Mouse (Mus musculus) heart, embryonic 13.5 days (tissue): ENCODE measurements around the gene Ncoa5. TPM values are rescaled to one million over a fixed set of nuclear protein-coding genes. Genes with fewer than 3 reads are reported as not detected.

Experiments used
- ATAC-seq: fragments of 200-750 bp; cut with Nextera tagmentation; 2 replicates; pipeline ENCODE4 v1.8.0; 2017; ENCODE audit warnings: moderate TSS enrichment; ENCODE audit not compliant: insufficient number of reproducible peaks, low FRiP score, low TSS enrichment; ENCODE audit errors: extremely low read depth
- H3K27ac ChIP-seq: fragments of 300-500 bp; sonication (generic); replicated peaks from 2 replicates; pipeline ENCODE4 v1.5.1; 2015; ENCODE audit warnings: moderate library complexity, mild to moderate bottlenecking, inconsistent platforms
- H3K27me3 ChIP-seq: fragments of 300-500 bp; sonication (generic); replicated peaks from 2 replicates; pipeline ENCODE4 v1.6.1; 2015; ENCODE audit warnings: mild to moderate bottlenecking, inconsistent platforms
- H3K36me3 ChIP-seq: fragments of 300-500 bp; sonication (generic); 2 replicates; pipeline ENCODE4 v1.6.1; 2015; ENCODE audit warnings: mild to moderate bottlenecking, inconsistent platforms
- H3K4me1 ChIP-seq: fragments of 300-500 bp; sonication (generic); 2 replicates; pipeline ENCODE4 v1.6.1; 2015; ENCODE audit warnings: inconsistent platforms
- H3K4me2 ChIP-seq: fragments of 300-500 bp; sonication (generic); 2 replicates; pipeline ENCODE4 v1.6.1; 2015; ENCODE audit warnings: inconsistent platforms, mild to moderate bottlenecking, moderate library complexity
- H3K4me3 ChIP-seq: fragments of 300-500 bp; sonication (generic); 2 replicates; pipeline ENCODE4 v1.5.1; 2015; ENCODE audit warnings: moderate library complexity, mild to moderate bottlenecking, inconsistent platforms
- H3K9ac ChIP-seq: fragments of 300-500 bp; sonication (generic); 2 replicates; pipeline ENCODE4 v1.6.1; 2015; ENCODE audit warnings: inconsistent platforms, mild to moderate bottlenecking, moderate library complexity
- H3K9me3 ChIP-seq: fragments of 300-500 bp; sonication (generic); 2 replicates; pipeline ENCODE4 v1.6.1; 2016; ENCODE audit warnings: inconsistent platforms
- WGBS: fragments of 180-500 bp; shearing (Covaris S2); methylation state at CpG from one replicate; pipeline ENCODE4 v1.1.7; 2015; ENCODE audit warnings: mixed read lengths; 5-methylcytosine and 5-hydroxymethylcytosine counted together
- polyA plus RNA-seq: library from polyadenylated mRNA; unstranded; fragments of >200 nt; fragmentation: Nextera tagmentation; extraction: Ambion mirVana; gene quantifications from 2 replicates; pipeline ENCODE4 v1.2.1, GENCODE M21; 2015

Ncoa5 gene
- 40.0 and 42.2 TPM in 2 replicates for polyA plus RNA-seq

DNA sequence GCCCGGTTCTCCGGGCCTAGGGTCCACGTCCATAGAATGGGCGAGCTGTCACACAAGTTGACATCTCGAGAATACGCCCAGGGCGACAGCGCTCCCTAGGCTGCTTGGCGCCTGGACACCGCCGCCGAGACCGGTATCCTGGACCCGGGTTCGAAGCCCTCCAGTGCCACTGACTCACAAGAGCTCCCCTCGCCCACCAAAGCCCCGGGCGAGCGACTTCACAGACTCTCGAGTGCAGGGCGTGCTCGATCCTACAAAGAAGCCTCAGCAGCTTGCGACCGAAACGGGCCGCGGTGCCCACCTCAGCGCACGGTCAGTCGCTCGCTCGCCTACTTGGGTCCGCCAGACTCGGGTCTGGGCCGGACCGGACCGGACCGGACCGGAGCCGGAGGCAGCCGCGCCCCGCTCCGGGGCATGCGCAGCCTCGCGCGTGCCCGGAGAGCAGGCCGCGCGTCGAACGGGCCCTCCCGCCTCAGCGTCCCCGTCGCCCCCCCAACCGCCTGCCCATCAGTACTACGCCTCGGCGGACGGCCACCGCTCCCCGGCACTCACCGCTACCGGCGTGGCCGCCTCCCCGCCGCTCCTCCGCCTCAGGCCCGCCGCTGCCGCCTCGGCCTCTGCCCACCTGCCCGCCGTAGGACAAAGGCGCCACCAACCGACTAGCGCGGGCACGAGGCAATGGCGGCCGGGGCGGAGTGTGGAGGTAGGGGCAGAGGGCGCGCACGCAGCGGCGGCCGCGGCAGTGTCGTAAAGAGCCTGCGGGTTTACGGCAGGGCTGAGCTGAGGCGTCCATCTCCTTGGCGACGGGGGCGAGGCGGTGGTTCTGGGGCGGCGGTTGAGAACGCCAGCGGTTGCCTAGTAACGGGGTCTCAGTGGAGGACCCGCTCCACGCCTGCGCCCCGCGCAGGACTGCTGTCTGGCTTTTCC lies at the start of gene Ncoa5:
TSS of gene Ncoa5 (minus strand) at position 737 of the 927 bp plus-strand sequence.
- peak within 1 kb of the TSS; percentile 98 for H3K9ac ChIP-seq
- H3K27ac ChIP-seq = peak within 1 kb of the TSS; percentile 68
- peak within 1 kb of the TSS; percentile 94 for H3K4me3 ChIP-seq
- WGBS = under 1% methylated on average over 95 of the region's 111 CpGs
- peak within 1 kb of the TSS; percentile 86 for H3K4me2 ChIP-seq
- peaks cover 9% of the 10 kb centered on the region; the same call in 1 of the 2 replicates for H3K27me3 ChIP-seq
- peaks cover 25% of the 10 kb centered on the region for H3K4me1 ChIP-seq
- peak; percentile 89 for ATAC-seq
- H3K36me3 ChIP-seq = no peaks in the 10 kb centered on the region
- no peaks in the 10 kb centered on the region for H3K9me3 ChIP-seq

DNA sequence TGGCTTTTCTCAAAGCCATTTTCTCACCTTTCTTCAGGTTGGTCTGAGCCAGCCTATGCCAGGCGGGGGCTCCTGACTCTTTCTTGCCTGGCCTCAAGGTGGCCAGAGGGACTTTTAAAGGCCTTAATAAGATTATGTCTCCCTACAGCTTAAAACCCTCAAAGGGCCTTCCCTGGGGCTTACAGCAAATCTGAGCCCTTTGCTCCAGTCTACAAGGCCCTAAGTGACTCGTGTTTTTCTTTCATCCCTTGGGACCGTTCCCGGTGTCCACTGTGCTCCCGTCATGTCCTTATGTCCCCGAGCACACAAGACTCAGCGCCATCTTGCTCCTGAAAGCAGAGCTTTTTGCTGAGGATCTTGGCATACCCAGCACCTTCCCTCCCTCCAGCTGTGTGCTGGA lies 46.6 kb upstream of the Ncoa5 start:
- Histone ChIP-seq H3K4me3 (no peak overlapping the region), H3K9me3 (no peaks in the 10 kb centered on the region), H3K27ac (no peak overlapping the region), H3K9ac (no peak overlapping the region), H3K27me3 (peaks cover 77% of the 10 kb centered on the region), H3K36me3 (no peaks in the 10 kb centered on the region), H3K4me2 (no peak overlapping the region), H3K4me1 (no peaks in the 10 kb centered on the region)
- no peak for ATAC-seq
- WGBS = 10% methylated on average over 7 of the region's 7 CpGs

DNA sequence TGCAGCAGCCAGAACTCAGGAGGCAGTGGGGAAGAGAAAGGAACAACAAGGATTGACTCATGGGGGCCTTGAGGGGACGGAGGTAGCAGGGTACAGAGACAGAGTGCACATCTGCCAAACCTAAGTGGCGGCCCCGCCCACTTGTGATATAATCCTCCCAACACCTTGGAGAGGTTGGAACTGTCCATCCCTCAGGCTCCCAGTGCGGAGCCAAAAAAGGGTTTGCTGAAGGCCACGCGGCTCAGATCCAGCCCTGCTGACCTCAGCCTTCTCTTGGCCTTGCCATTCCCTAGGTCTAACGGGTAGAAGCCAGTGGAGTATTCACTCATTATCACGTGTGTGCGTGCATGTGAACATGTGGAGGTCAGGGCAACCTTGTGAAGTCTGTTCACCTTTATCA lies 46.0 kb upstream of the Ncoa5 start:
- 19% methylated on average over 9 of the region's 9 CpGs for WGBS
- Histone ChIP-seq H3K4me1 (no peaks in the 10 kb centered on the region), H3K27me3 (peaks cover 77% of the 10 kb centered on the region), H3K9me3 (no peaks in the 10 kb centered on the region), H3K4me2 (no peak overlapping the region), H3K27ac (no peak overlapping the region), H3K4me3 (no peak overlapping the region), H3K36me3 (no peaks in the 10 kb centered on the region), H3K9ac (no peak overlapping the region)
- no peak for ATAC-seq

DNA sequence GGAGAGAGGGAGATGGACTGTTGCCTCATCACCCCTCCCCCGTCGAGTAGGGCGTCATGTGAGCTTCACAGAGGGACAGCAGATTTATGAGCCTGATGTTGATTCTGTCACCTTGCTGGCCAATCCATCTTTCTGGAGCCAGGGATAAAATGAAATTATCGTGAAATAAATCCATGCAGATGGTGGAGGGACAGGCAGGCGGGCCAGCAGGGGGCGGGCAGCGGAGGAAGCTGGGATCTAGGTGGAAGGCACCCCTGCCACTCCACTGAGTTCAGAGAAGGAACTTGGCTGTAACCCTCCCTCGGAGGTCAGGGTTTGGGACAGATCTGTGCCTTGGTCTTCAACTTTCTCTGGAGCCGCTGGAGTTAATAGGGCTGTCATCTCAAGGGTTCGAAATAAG lies 43.9 kb upstream of the Ncoa5 start:
- Histone ChIP-seq H3K4me3 (no peak overlapping the region), H3K9ac (no peak overlapping the region), H3K36me3 (no peaks in the 10 kb centered on the region), H3K4me2 (no peak overlapping the region), H3K27me3 (peaks cover 79% of the 10 kb centered on the region), H3K9me3 (no peaks in the 10 kb centered on the region), H3K4me1 (peaks cover 10% of the 10 kb centered on the region), H3K27ac (no peak overlapping the region)
- ATAC-seq = no peak
- 18% methylated on average over 10 of the region's 10 CpGs for WGBS

DNA sequence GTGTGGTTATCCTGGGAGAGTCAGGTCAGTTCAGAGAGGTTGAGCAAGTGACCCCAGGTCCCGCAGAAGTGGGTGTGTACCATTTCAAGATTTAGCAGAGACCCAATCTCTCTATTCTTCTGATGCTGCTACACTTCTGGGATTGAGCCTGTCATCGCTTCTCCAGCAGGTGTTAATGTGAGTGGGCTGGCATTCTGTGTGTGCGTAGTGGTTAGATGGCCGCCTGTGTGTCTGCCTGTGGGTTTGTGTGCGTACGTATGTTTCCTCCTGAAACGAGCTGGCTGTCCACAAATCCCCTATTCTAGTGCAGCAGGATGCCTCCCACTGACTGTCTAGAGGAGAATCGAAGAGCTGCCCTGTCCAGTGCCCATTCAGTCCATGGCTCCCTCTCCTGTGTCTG lies 43.4 kb upstream of the Ncoa5 start:
- Histone ChIP-seq H3K36me3 (no peaks in the 10 kb centered on the region), H3K27me3 (peaks cover 85% of the 10 kb centered on the region), H3K4me2 (no peak overlapping the region), H3K9ac (no peak overlapping the region), H3K9me3 (no peaks in the 10 kb centered on the region), H3K4me3 (no peak overlapping the region), H3K4me1 (peaks cover 13% of the 10 kb centered on the region), H3K27ac (no peak overlapping the region)
- WGBS = 52% methylated on average over 8 of the region's 8 CpGs
- no peak for ATAC-seq

DNA sequence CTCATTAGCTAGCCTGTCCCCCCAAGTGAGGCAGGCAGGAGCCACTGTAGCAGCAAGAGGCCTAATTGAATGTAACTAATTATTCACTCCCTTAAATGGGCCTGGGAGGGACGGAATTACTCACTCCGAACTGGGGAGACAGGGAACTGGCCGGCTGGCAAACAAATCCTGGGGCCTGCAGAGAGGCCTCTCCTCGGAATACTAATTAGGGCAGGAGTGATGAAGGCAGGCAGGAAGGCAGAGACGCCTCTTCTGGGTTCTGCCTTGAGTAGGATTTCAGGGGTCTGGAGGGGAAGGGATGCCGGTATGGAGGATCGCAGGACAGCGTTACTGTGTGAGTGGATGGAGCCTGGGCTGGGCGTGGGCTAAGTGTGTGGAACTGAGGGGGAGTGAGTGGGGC lies 42.4 kb upstream of the Ncoa5 start:
- Histone ChIP-seq H3K9ac (no peak overlapping the region), H3K4me2 (no peak overlapping the region), H3K9me3 (no peaks in the 10 kb centered on the region), H3K4me1 (peaks cover 13% of the 10 kb centered on the region), H3K4me3 (no peak overlapping the region), H3K27ac (no peak overlapping the region), H3K36me3 (no peaks in the 10 kb centered on the region), H3K27me3 (peaks cover 94% of the 10 kb centered on the region)
- ATAC-seq = no peak
- WGBS = 5% methylated on average over 9 of the region's 9 CpGs

DNA sequence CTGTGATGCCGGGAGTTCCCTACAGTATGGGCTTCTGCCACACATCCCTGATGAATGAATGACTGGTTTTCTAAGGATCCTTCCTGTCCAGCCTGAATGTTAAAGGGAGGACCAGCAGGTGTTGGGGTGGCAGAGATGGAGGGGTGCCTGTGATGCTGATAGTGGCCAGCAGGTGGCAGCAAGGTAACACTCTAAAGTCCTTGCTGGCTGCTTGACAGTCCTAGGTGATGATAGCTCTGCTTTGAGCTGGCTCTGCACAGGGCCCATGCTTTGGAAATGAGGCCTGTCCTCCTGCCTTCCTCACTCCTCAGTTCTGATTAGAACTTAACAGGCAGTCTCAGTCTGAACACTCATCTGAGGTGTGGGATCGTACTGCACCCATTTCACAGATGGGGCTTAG lies 40.3 kb upstream of the Ncoa5 start:
- no peak overlapping the region for H3K27ac ChIP-seq
- no peak overlapping the region for H3K9ac ChIP-seq
- H3K4me2 ChIP-seq = no peak overlapping the region
- WGBS = 32% methylated on average over 2 of the region's 2 CpGs
- no peaks in the 10 kb centered on the region for H3K9me3 ChIP-seq
- peaks cover 16% of the 10 kb centered on the region for H3K4me1 ChIP-seq
- H3K4me3 ChIP-seq = no peak overlapping the region
- H3K36me3 ChIP-seq = no peaks in the 10 kb centered on the region
- H3K27me3 ChIP-seq = peaks cover 95% of the 10 kb centered on the region
- ATAC-seq = no peak

DNA sequence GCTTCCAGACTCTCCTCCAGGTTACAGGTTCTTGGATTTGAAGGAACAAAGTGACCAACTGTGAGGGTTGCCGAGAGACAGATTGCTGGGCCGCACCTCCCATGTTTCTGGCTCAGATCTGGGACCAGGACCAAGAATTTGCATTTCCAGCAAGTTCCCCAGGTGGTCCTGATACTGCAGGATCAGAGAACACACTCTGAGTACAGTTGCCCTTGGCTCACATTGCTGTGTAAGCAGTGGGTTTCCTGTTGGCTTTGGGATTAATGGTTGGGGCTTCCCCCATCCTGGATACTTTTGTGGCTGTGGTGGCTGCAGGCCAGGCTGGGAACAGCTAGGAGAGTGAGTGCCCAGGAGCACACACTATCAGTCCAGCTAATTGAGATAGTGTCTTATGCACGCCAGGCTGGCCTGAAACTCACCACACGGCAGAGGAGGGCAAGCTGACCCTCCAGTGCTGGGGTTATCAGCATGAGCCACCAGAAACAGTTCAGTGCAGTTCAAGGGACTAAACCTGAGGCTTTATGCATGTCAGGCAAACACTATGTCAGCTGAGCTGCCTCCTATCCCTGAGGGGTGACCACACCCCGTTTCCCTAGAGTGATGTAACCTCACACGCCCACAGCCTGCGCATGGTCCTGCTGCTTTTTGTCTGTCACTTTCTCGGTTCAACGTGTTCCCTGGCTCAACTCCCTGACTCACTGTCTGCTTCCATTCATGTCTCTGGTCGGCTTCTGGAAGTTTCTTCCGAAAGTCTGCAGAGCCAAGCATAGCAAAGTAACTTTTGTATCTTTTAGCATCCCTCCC lies 39.6 kb upstream of the Ncoa5 start:
- Histone ChIP-seq H3K4me2 (no peak overlapping the region), H3K36me3 (no peaks in the 10 kb centered on the region), H3K4me1 (peaks cover 16% of the 10 kb centered on the region), H3K4me3 (no peak overlapping the region), H3K27ac (no peak overlapping the region), H3K27me3 (peaks cover 95% of the 10 kb centered on the region), H3K9ac (no peak overlapping the region), H3K9me3 (no peaks in the 10 kb centered on the region)
- 24% methylated on average over 11 of the region's 11 CpGs for WGBS
- no peak for ATAC-seq

DNA sequence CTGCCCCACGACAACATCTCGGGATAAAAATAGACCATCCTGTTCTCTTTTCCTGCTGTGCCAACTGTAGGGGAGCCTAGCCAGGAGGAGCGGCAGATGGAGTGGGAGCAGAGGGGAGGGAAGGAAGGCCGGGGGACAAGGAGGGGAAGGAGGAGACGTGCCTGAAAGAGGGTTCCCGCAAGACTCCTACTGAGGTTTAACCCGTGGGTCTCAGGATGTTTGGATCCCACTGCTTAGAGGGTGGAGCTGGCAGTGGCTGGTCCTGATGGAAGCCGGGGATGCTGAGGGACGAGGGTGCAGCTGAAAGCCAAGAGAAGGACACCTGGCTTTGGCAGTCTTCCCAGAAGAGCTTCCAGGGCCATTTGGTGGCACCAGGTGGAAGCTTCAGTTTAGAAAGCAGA lies 38.7 kb upstream of the Ncoa5 start:
- Histone ChIP-seq H3K27me3 (peaks cover 94% of the 10 kb centered on the region), H3K4me1 (peaks cover 16% of the 10 kb centered on the region), H3K9me3 (no peaks in the 10 kb centered on the region), H3K4me2 (no peak overlapping the region), H3K27ac (no peak overlapping the region), H3K9ac (no peak overlapping the region), H3K4me3 (no peak overlapping the region), H3K36me3 (no peaks in the 10 kb centered on the region)
- 16% methylated on average over 9 of the region's 9 CpGs for WGBS
- no peak for ATAC-seq

DNA sequence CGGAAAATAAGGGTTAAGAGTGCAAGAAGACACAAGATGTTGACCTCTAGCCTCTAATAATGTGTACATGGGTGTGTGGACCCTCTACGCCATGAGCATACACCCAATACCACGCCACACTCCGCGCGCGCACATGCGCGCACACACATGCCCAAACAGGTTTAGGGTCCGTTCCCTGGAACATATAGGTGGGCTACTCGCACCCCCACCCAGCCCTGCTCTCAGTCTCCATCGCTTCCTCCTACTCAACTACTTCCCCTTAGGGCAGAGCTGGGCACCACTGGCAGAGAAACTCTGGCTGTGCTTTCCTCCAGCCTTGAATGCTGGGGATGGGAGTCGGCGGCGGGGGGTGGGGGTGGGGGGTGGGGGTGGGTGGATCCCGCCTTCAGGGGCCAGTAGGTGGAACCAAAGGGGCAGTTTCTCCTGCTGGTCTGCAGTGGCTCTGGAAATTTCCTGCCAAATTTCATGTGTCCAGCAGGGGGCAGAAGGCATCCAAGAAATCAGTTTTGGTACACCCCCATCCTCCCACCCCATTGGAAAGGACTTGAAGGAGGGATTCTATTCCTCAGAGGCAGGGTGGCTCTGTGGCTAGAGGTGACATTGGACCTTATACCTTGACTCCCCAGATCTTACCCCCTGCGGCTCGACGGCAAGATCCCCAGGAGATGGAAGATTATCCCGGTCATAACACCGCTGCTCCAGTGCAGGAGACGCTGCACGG lies 35.6 kb upstream of the Ncoa5 start:
- H3K4me3 ChIP-seq = no peak overlapping the region
- peaks cover 16% of the 10 kb centered on the region for H3K4me1 ChIP-seq
- peak overlapping the region; percentile 13; the same call in 1 of the 2 replicates for H3K4me2 ChIP-seq
- no peaks in the 10 kb centered on the region for H3K9me3 ChIP-seq
- no peak for ATAC-seq
- peaks cover 75% of the 10 kb centered on the region for H3K27me3 ChIP-seq
- H3K9ac ChIP-seq = no peak overlapping the region
- whole genome bisulfite sequencing = 23% methylated on average over 23 of the region's 23 CpGs
- H3K27ac ChIP-seq = no peak overlapping the region
- H3K36me3 ChIP-seq = no peaks in the 10 kb centered on the region

DNA sequence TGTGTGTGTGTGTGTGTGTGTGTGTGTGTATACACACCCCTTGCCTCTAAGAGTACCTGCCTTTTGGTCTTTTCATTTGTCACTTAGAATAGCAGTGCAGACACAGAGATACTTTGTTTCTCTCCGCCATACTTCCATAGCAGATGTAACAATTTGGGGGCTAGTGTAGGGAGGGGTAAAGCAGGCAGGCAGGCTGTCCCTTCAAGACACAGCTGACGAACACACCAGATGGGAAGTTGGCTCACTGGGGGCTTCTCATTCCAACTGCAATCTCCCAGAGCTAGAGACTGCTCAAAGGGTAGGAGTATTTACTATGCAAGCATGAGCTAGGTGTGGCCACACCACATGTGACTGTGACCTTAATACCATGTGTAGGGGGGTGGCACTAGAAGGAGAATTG lies 34.1 kb upstream of the Ncoa5 start:
- Histone ChIP-seq H3K4me3 (no peak overlapping the region), H3K9me3 (no peaks in the 10 kb centered on the region), H3K4me1 (peaks cover 9% of the 10 kb centered on the region), H3K27me3 (peaks cover 62% of the 10 kb centered on the region), H3K9ac (no peak overlapping the region), H3K27ac (no peak overlapping the region), H3K4me2 (no peak overlapping the region), H3K36me3 (no peaks in the 10 kb centered on the region)
- WGBS = 59% methylated on average over 2 of the region's 2 CpGs
- ATAC-seq = no peak
